Comparison of ENCODE assay signal across 10 mouse cellular contexts in genomic region chr2:30759442-30759841, GRCm38 (mm10). TPM values are rescaled to one million over a fixed set of nuclear protein-coding genes. Genes with fewer than 3 reads are reported as not detected.
DNase-seq lines count a peak whose midpoint lies in the region; ATAC-seq lines count a peak whose summit lies in the region.
"Had no signal": no experiment of that assay in that cellular context is flagged by ENCODE, and none has a peak within 500 bp of the region (broad histone marks: within the 10 kb centered on the region; RNA-seq: fewer than 3 reads in every experiment).

No protein-coding gene starts in this region.

- H3K4me2 ChIP-seq in heart, embryonic 14.5 days (ENCODE audit: low read length), result no peak overlapping the region
- H3K4me2 ChIP-seq in embryonic facial prominence, embryonic 11.5 days (ENCODE audit: low read depth, low read length), result no peak overlapping the region; the same call in 1 of the 2 replicates
- no peak overlapping the region for H3K4me2 ChIP-seq in intestine, embryonic 15.5 days (replicated peaks)
- no peak overlapping the region for H3K4me2 ChIP-seq in liver, embryonic 16.5 days (ENCODE audit: low read depth, low read length)

- 82% methylated on average over 4 of the region's 4 CpGs for WGBS in heart, embryonic 14.5 days
- WGBS in embryonic facial prominence, embryonic 11.5 days, result 80% methylated on average over 4 of the region's 4 CpGs
- 76% methylated on average over 4 of the region's 4 CpGs for WGBS in intestine, embryonic 15.5 days
- 60% methylated on average over 4 of the region's 4 CpGs for WGBS in liver, embryonic 16.5 days (ENCODE audit: insufficient replicate concordance)

- H3K4me3 ChIP-seq in heart, embryonic 14.5 days (ENCODE audit: control insufficient read depth in 1 of 2, insufficient read depth in 1 of 2, low read depth in 1 of 2, low read length in 2 of 2), result no peak overlapping the region
- H3K4me3 ChIP-seq in embryonic facial prominence, embryonic 11.5 days (ENCODE audit: low read depth, low read length), result no peak overlapping the region
- H3K4me3 ChIP-seq in intestine, embryonic 15.5 days (replicated peaks), result no peak overlapping the region
- no peak overlapping the region for H3K4me3 ChIP-seq in liver, embryonic 16.5 days (ENCODE audit: low read depth, low read length)

- no peak for DNase-seq in heart, postnatal 25 days (ENCODE audit: low spot score)
- DNase-seq in embryonic facial prominence, embryonic 11.5 days (ENCODE audit: low spot score), result no peak
- no peak for DNase-seq in adrenal gland, postnatal 4 days (ENCODE audit: low spot score in 2 of 2)
- DNase-seq in left cerebral cortex, adult 8-10 months (ENCODE audit: low spot score in 2 of 2), result no peak
- DNase-seq in right cerebral cortex, adult 18-20 months, result no peak
- DNase-seq: thymus, adult 2 months had no signal

- H3K9ac ChIP-seq in heart, embryonic 14.5 days (ENCODE audit: low read length), result 0 out of 2 replicates have a peak overlapping the region, but pooled peaks have one; percentile 65
- H3K9ac ChIP-seq in embryonic facial prominence, embryonic 11.5 days (replicated peaks; ENCODE audit: low read length), result 0 out of 2 replicates have a peak overlapping the region, but pooled peaks have one; percentile 43
- H3K9ac ChIP-seq in intestine, embryonic 15.5 days, result no peak overlapping the region
- H3K9ac ChIP-seq in liver, embryonic 16.5 days (ENCODE audit: low read depth, low read length), result no peak overlapping the region

- peak overlapping the region; percentile 92 to 95; a peak in 3 of 4 replicates for H3K27ac ChIP-seq in heart, embryonic 14.5 days (replicated peaks in 1 of 2; ENCODE audit: control insufficient read depth in 1 of 2, insufficient read depth in 1 of 2, low read depth in 2 of 2, low read length in 2 of 2)
- H3K27ac ChIP-seq in embryonic facial prominence, embryonic 11.5 days (replicated peaks; ENCODE audit: low read depth, low read length), result peak overlapping the region; percentile 72
- peak overlapping the region; percentile 84 for H3K27ac ChIP-seq in intestine, embryonic 15.5 days
- peak overlapping the region; percentile 45 for H3K27ac ChIP-seq in liver, embryonic 16.5 days (ENCODE audit: low read length)

- no peak for ATAC-seq in heart, embryonic 14.5 days (ENCODE audit: insufficient number of reproducible peaks, insufficient read depth, low FRiP score, low read depth)
- no peak for ATAC-seq in embryonic facial prominence, embryonic 11.5 days (replicated peaks; ENCODE audit: insufficient number of reproducible peaks, low FRiP score, low TSS enrichment, low read depth)
- ATAC-seq in intestine, embryonic 15.5 days, result no peak
- no peak for ATAC-seq in liver, embryonic 16.5 days (ENCODE audit: low read depth)

- H3K4me1 ChIP-seq in heart, embryonic 14.5 days (ENCODE audit: control insufficient read depth in 2 of 2, insufficient read depth in 2 of 2, low read length in 2 of 2), result peaks cover 30 to 33% of the 10 kb centered on the region in 2 experiments
- peaks cover 19% of the 10 kb centered on the region for H3K4me1 ChIP-seq in embryonic facial prominence, embryonic 11.5 days (ENCODE audit: control insufficient read depth, insufficient read depth, low read length)
- peaks cover 28% of the 10 kb centered on the region for H3K4me1 ChIP-seq in intestine, embryonic 15.5 days (replicated peaks)
- H3K4me1 ChIP-seq in liver, embryonic 16.5 days (ENCODE audit: control insufficient read depth, low read depth, low read length), result peaks cover 22% of the 10 kb centered on the region

- peaks cover 10% of the 10 kb centered on the region for H3K9me3 ChIP-seq in heart, embryonic 14.5 days (ENCODE audit: control insufficient read depth, low read length)
- H3K9me3 ChIP-seq in embryonic facial prominence, embryonic 11.5 days (replicated peaks; ENCODE audit: control insufficient read depth, low read length), result no peaks in the 10 kb centered on the region; the same call in 1 of the 2 replicates
- no peaks in the 10 kb centered on the region for H3K9me3 ChIP-seq in intestine, embryonic 15.5 days
- H3K9me3 ChIP-seq in liver, embryonic 16.5 days (replicated peaks; ENCODE audit: control insufficient read depth, low read length), result no peaks in the 10 kb centered on the region; the same call in 1 of the 2 replicates

- H3K36me3 ChIP-seq in heart, embryonic 14.5 days (ENCODE audit: control insufficient read depth, insufficient read depth, low read length), result no peaks in the 10 kb centered on the region
- no peaks in the 10 kb centered on the region for H3K36me3 ChIP-seq in embryonic facial prominence, embryonic 11.5 days (replicated peaks; ENCODE audit: control insufficient read depth, insufficient read depth, low read depth, low read length)
- no peaks in the 10 kb centered on the region for H3K36me3 ChIP-seq in intestine, embryonic 15.5 days
- H3K36me3 ChIP-seq in liver, embryonic 16.5 days (ENCODE audit: control insufficient read depth, insufficient read depth), result no peaks in the 10 kb centered on the region

- no peaks in the 10 kb centered on the region for H3K27me3 ChIP-seq in heart, embryonic 14.5 days (ENCODE audit: control insufficient read depth, insufficient read depth, low read length)
- H3K27me3 ChIP-seq in embryonic facial prominence, embryonic 11.5 days (ENCODE audit: control insufficient read depth, insufficient read depth, low read length), result no peaks in the 10 kb centered on the region
- no peaks in the 10 kb centered on the region for H3K27me3 ChIP-seq in intestine, embryonic 15.5 days (replicated peaks)
- no peaks in the 10 kb centered on the region for H3K27me3 ChIP-seq in liver, embryonic 16.5 days (ENCODE audit: control insufficient read depth, insufficient read depth, low read depth, low read length)

- intact Hi-C loops in heart, postnatal 25 days (cut with DNase I), result no loop called here

RNA-seq across cellular contexts. Expression of gene 1700001O22Rik, which starts 44.0 kb away (rescaled TPM):
- 1.8 and 2.1 TPM in 2 replicates for polyA plus RNA-seq in heart, embryonic 14.5 days (2014; fragmentation: Nextera tagmentation; extraction: Ambion mirVana)
- under 1 TPM; 0.26 to 0.70 TPM for total RNA-seq in heart, postnatal 25 days (2021)
- polyA plus RNA-seq in embryonic facial prominence, embryonic 11.5 days (2014; fragmentation: Nextera tagmentation; extraction: Ambion mirVana), result 1.8 and 3.6 TPM in 2 replicates
- polyA plus RNA-seq in intestine, embryonic 15.5 days (2015; fragmentation: Nextera tagmentation; extraction: Ambion mirVana), result 1.1 and 1.8 TPM in 2 replicates
- 0.09 TPM in 1 of 2 replicates, not detected in the other for polyA plus RNA-seq in liver, embryonic 16.5 days (2015; fragmentation: Nextera tagmentation; extraction: Ambion mirVana)
- 1 to 10 TPM; 1.2 to 1.9 TPM for total RNA-seq in adrenal gland, postnatal 4 days (2021)
- 1 to 10 TPM; 7.7 to 9.5 (median 9.3) TPM for total RNA-seq in left cerebral cortex, adult 8-10 months (2022)
- total RNA-seq: CH12.LX had no signal

RNA-seq across cellular contexts. Expression of gene Ntmt1, which starts 48.2 kb away (rescaled TPM):
- polyA plus RNA-seq in heart, embryonic 14.5 days (2014; fragmentation: Nextera tagmentation; extraction: Ambion mirVana), result 84.2 and 84.9 TPM in 2 replicates
- 10 to 100 TPM; 30.6 to 31.1 TPM for total RNA-seq in heart, postnatal 25 days (2021)
- 98.9 and 101 TPM in 2 replicates for polyA plus RNA-seq in embryonic facial prominence, embryonic 11.5 days (2014; fragmentation: Nextera tagmentation; extraction: Ambion mirVana)
- polyA plus RNA-seq in intestine, embryonic 15.5 days (2015; fragmentation: Nextera tagmentation; extraction: Ambion mirVana), result 84.5 and 85.4 TPM in 2 replicates
- 23.2 and 24.9 TPM in 2 replicates for polyA plus RNA-seq in liver, embryonic 16.5 days (2015; fragmentation: Nextera tagmentation; extraction: Ambion mirVana)
- total RNA-seq in adrenal gland, postnatal 4 days (2021), result 10 to 100 TPM; 43.1 to 44.4 TPM
- total RNA-seq in left cerebral cortex, adult 8-10 months (2022), result 10 to 100 TPM; 30.5 to 38.9 (median 34.4) TPM

Comparison
In these comparisons a context has a peak if more than half of its experiments do, and no peak if none do; other contexts are left out.
1. H3K9ac ChIP-seq: peak in heart, embryonic 14.5 days (single experiment) and embryonic facial prominence, embryonic 11.5 days (single experiment); none in intestine, embryonic 15.5 days (single experiment) and liver, embryonic 16.5 days (single experiment).
2. Peak in every context shown above with its lines, with median percentiles within 50 percentile points of each other: H3K27ac ChIP-seq.